Mouse (Mus musculus): ENCODE measurements around the gene Smpd2. TPM values are rescaled to one million over a fixed set of nuclear protein-coding genes. Genes with fewer than 3 reads are reported as not detected.

The Smpd2 gene
- polyA plus RNA-seq, 1 experiment: 72.7 TPM

DNA sequence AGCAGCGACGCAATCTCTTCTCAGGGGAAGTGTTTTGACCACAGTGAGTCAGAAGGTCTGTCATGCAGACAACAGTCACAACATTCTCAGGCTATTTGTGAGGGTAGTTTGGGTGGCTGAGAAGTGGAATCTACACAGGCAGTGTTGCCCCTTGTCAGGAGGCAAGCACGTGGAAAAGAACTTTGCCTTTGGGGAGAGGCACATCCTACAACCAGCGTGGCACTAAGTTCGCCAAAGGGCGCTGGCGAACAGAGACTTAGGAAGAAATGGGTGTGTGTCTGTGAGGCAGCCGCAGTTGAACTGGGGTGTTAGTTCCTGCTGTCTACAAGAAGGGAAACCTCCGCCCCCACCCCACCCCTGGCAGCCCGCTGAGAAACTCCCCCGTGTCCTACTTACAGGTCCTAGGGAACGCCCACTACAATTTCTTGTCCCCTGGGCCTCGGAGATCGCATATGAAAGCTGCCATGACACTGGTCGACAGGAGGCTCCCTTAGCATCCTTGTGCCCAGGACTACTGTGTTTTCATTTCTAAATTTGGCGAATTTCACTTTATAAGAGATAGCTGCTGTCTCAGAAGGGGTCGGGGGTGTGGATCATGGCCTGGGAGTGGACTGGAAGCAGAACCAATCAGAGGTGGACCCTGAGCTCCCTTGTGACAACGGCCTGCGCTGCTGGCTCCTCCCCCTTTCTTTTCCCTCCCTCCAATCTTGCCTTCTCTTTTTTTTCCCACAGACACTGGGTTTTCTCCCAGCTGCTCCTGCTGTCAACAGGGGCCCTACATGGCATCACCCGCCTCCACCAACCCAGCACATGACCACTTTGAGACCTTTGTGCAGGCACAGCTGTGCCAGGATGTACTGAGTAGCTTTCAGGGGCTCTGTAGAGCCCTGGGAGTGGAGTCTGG lies 12.6 kb downstream of the Smpd2 start:
- DNase-seq: peak; percentile 66

GRCm38 (mm10) chr10:41477018-41477277 lies 13.2 kb downstream of the Smpd2 start:
- Histone ChIP-seq H3K4me1 (ENCODE audit: control insufficient read depth, insufficient read depth, low read length) (peaks cover 10% of the 10 kb centered on the region), H3K4me3 (replicated peaks; ENCODE audit: extremely low read depth, low read depth, low read length) (peak overlapping the region; percentile 76)
- no peak for DNase-seq
- 1% methylated on average over 9 of the region's 9 CpGs for WGBS
- TF ChIP-seq CTCF (IDR thresholded peaks at IDR 0.05; ENCODE audit: insufficient read depth, low read length): no peak
- TF ChIP-seq POLR2A (IDR thresholded peaks at IDR 0.05; ENCODE audit: borderline replicate concordance, extremely low read depth, low read depth, low read length): no peak

More for the DNA sequence above, 12.6 kb downstream of the Smpd2 start:
- TF ChIP-seq POLR2A (IDR thresholded peaks at IDR 0.05; ENCODE audit: borderline replicate concordance, extremely low read depth, low read depth, low read length) (peak; percentile 74; the same call in 1 of the 2 replicates), CTCF (IDR thresholded peaks at IDR 0.05; ENCODE audit: insufficient read depth, low read length) (no peak)
- Histone ChIP-seq H3K4me3 (replicated peaks; ENCODE audit: extremely low read depth, low read depth, low read length) (peak overlapping the region; percentile 76), H3K4me1 (ENCODE audit: control insufficient read depth, insufficient read depth, low read length) (peaks cover 10% of the 10 kb centered on the region)
- WGBS: 5% methylated on average over 20 of the region's 20 CpGs

GRCm38 (mm10) chr10:41476171-41477017 lies 13.8 kb downstream of the Smpd2 start, which contains the start of gene Mical1:
TSS of gene Mical1 (plus strand) at chr10:41476314.
- WGBS: under 1% methylated on average over 35 of the region's 35 CpGs
- DNase-seq: peak; percentile 77
- H3K4me3 ChIP-seq (replicated peaks; ENCODE audit: extremely low read depth, low read depth, low read length): peak within 1 kb of the TSS; percentile 76
- TF ChIP-seq POLR2A (IDR thresholded peaks at IDR 0.05; ENCODE audit: borderline replicate concordance, extremely low read depth, low read depth, low read length): peak; percentile 71; the same call in 1 of the 2 replicates
- TF ChIP-seq CTCF (IDR thresholded peaks at IDR 0.05; ENCODE audit: insufficient read depth, low read length): no peak
- H3K4me1 ChIP-seq (ENCODE audit: control insufficient read depth, insufficient read depth, low read length): peaks cover 10% of the 10 kb centered on the region

GRCm38 (mm10) chr10:41474981-41475391 lies 15.2 kb downstream of the Smpd2 start:
- peaks cover 10% of the 10 kb centered on the region for H3K4me1 ChIP-seq (ENCODE audit: control insufficient read depth, insufficient read depth, low read length)
- DNase-seq: peak; percentile 38
- TF ChIP-seq CTCF (IDR thresholded peaks at IDR 0.05; ENCODE audit: insufficient read depth, low read length): no peak
- no peak for TF ChIP-seq POLR2A (IDR thresholded peaks at IDR 0.05; ENCODE audit: borderline replicate concordance, extremely low read depth, low read depth, low read length)
- 28% methylated on average over 1 of the region's 1 CpGs for WGBS
- no peak overlapping the region for H3K4me3 ChIP-seq (replicated peaks; ENCODE audit: extremely low read depth, low read depth, low read length)

DNA sequence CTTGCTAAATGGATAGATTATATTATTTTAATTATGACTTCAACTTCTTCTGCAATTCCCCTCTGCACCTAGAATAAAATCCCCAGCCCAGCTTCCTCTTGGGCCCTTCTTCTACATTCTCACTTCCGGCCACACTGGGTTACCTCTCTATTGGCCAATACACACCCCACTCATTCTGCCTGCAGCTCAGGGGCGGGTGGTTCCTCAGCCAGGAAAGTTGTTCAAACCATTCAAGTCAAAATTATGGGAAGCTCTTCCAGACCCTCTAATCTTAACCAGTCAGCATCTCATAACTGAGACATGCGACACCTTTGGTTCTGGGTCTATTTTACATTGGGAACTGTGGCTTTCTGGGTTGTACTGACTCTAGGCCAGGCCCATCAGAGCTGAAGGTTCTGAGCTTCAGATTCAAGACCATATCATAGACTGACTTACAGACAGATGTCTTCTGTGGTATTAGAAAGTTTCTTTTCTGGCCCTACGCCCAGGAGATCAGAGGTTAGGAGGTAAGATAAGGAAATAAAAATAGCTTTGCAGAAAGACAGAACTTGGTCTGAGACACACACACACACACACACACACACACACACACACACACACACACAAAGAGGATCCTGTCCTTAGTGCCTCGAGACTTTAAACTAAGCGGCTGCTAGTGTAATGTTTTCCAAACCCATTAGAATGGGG lies 16.2 kb downstream of the Smpd2 start:
- Histone ChIP-seq H3K4me1 (ENCODE audit: control insufficient read depth, insufficient read depth, low read length) (peaks cover 10% of the 10 kb centered on the region), H3K4me3 (replicated peaks; ENCODE audit: extremely low read depth, low read depth, low read length) (no peak overlapping the region)
- no peak for DNase-seq
- WGBS: 61% methylated on average over 6 of the region's 6 CpGs
- no peak for TF ChIP-seq POLR2A (IDR thresholded peaks at IDR 0.05; ENCODE audit: borderline replicate concordance, extremely low read depth, low read depth, low read length)
- TF ChIP-seq CTCF (IDR thresholded peaks at IDR 0.05; ENCODE audit: insufficient read depth, low read length): no peak

DNA sequence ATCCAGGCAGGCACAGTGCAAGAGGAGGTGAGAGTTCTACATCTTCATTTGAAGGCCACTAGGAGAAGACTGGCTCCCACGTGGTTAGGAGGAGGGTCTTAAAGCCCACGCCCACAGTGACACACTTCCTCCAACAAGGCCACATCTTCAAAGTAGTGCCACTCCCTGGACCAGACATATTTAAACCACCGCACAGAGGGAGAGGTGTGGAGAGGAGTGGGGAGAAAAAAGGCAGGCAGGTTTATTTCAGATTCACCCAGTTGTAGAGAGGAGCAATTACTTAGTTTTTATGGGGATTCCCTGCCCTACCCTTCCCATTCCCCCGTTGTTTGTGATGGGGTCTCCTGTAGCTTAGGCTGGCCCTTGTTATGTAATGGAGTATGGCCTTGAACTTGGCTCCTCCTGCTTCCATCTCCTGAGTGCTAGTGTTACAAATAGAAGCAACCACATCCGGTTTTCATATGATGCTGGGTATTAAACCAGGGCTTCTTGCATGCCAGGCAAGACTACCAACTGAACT lies 17.1 kb downstream of the Smpd2 start:
- Histone ChIP-seq H3K4me1 (ENCODE audit: control insufficient read depth, insufficient read depth, low read length) (peaks cover 9% of the 10 kb centered on the region), H3K4me3 (replicated peaks; ENCODE audit: extremely low read depth, low read depth, low read length) (no peak overlapping the region)
- 69% methylated on average over 5 of the region's 5 CpGs for WGBS
- TF ChIP-seq POLR2A (IDR thresholded peaks at IDR 0.05; ENCODE audit: borderline replicate concordance, extremely low read depth, low read depth, low read length): no peak
- TF ChIP-seq CTCF (IDR thresholded peaks at IDR 0.05; ENCODE audit: insufficient read depth, low read length): no peak
- no peak for DNase-seq

DNA sequence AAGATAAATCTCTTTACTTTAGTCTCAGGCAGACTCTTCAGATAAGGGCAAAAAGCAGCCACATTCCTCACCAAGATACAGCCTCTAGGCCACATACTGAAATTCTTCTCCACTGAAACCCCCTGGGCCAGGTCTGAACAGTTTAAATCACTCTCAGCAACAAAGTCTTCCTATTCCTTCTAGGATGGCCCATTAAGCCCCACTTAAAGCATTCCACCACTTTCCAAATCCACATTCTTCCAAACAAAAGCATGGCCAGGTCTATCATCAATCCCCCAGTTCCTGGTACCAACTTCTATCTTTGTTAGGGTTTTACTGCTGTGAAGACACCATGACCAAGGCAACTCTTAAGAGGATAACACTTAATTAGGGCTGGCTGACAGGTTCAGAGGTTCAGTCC lies 17.6 kb downstream of the Smpd2 start:
- Histone ChIP-seq H3K4me3 (replicated peaks; ENCODE audit: extremely low read depth, low read depth, low read length) (no peak overlapping the region), H3K4me1 (ENCODE audit: control insufficient read depth, insufficient read depth, low read length) (peaks cover 8% of the 10 kb centered on the region)
- DNase-seq: no peak
- TF ChIP-seq POLR2A (IDR thresholded peaks at IDR 0.05; ENCODE audit: borderline replicate concordance, extremely low read depth, low read depth, low read length): no peak
- TF ChIP-seq CTCF (IDR thresholded peaks at IDR 0.05; ENCODE audit: insufficient read depth, low read length): no peak

GRCm38 (mm10) chr10:41470693-41471092 lies 19.5 kb downstream of the Smpd2 start:
- WGBS: 80% methylated on average over 3 of the region's 3 CpGs
- H3K4me1 ChIP-seq (ENCODE audit: control insufficient read depth, insufficient read depth, low read length): peaks cover 3% of the 10 kb centered on the region
- no peak for DNase-seq
- TF ChIP-seq POLR2A (IDR thresholded peaks at IDR 0.05; ENCODE audit: borderline replicate concordance, extremely low read depth, low read depth, low read length) (no peak), CTCF (IDR thresholded peaks at IDR 0.05; ENCODE audit: insufficient read depth, low read length) (no peak)
- no peak overlapping the region for H3K4me3 ChIP-seq (replicated peaks; ENCODE audit: extremely low read depth, low read depth, low read length)

DNA sequence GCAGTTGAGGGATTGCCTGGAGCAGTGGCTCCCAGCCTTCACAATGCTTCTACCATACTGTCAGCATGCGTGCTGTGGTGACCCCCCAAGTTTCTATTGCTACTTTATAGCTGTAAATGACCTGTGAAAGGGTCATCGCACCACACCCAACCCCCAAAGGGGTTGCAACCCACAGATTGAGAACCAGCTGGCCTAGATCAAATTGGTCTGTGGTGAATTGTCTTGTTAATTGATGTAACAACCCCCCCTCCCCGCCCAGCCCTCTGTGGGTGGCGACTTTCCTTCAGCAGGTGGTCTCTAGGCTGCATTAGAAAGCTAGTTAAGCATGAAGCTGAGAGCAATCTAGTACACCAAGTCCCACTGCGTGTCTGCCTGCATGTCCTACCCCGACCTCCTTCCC lies 22.8 kb downstream of the Smpd2 start:
- WGBS: 74% methylated on average over 6 of the region's 6 CpGs
- no peak for DNase-seq
- Histone ChIP-seq H3K4me1 (ENCODE audit: control insufficient read depth, insufficient read depth, low read length) (no peaks in the 10 kb centered on the region), H3K4me3 (replicated peaks; ENCODE audit: extremely low read depth, low read depth, low read length) (no peak overlapping the region)
- TF ChIP-seq CTCF (IDR thresholded peaks at IDR 0.05; ENCODE audit: insufficient read depth, low read length) (no peak), POLR2A (IDR thresholded peaks at IDR 0.05; ENCODE audit: borderline replicate concordance, extremely low read depth, low read depth, low read length) (no peak)
